Mouse (Mus musculus) ES-E14 (cell line): ENCODE data around the gene Robo2. TPM values are rescaled to one million over a fixed set of nuclear protein-coding genes. Genes with fewer than 3 reads are reported as not detected.

Experiments used
- DNase-seq: peaks from one replicate; pipeline ENCODE4 v3.0.0-alpha.2; 2013; ENCODE audit warnings: low read depth, low spot score
- H3K27ac ChIP-seq: 2 replicates; pipeline ENCODE4 v1.5.1; 2012; ENCODE audit warnings: low read depth, mild to moderate bottlenecking, low read length, moderate library complexity, mixed read lengths; ENCODE audit not compliant: poor library complexity, insufficient read depth, severe bottlenecking
- H3K36me3 ChIP-seq: 2 replicates; pipeline ENCODE4 v1.6.1; 2012; ENCODE audit warnings: mild to moderate bottlenecking, low read length, moderate library complexity, mixed read lengths; ENCODE audit not compliant: control insufficient read depth, poor library complexity, insufficient read depth, severe bottlenecking
- H3K4me1 ChIP-seq, 2 experiments: fragments of 150-350 bp in 1 of 2; sonication (generic) in 1 of 2; 2 replicates each; pipeline ENCODE4 v1.6.1; 2012; ENCODE audit warnings: low read length in 2 of 2, mild to moderate bottlenecking in 1 of 2, mixed read lengths in 1 of 2; ENCODE audit not compliant: control insufficient read depth in 2 of 2, insufficient read depth in 2 of 2, poor library complexity in 1 of 2
- H3K4me3 ChIP-seq, 2 experiments: fragments of 150-350 bp in 1 of 2; sonication (generic) in 1 of 2; 2 replicates each; pipeline ENCODE4 v1.5.1; 2012; ENCODE audit warnings: low read length in 2 of 2, low read depth in 1 of 2, mild to moderate bottlenecking in 1 of 2, mixed read lengths in 1 of 2; ENCODE audit not compliant: insufficient read depth in 1 of 2, poor library complexity in 1 of 2, severe bottlenecking in 1 of 2
- H3K9ac ChIP-seq: 2 replicates; pipeline ENCODE4 v1.6.1; 2012; ENCODE audit warnings: low read depth, mild to moderate bottlenecking, low read length, mixed read lengths; ENCODE audit not compliant: poor library complexity, insufficient read depth, severe bottlenecking
- H3K9me3 ChIP-seq: fragments of 150-350 bp; sonication (generic); 2 replicates; pipeline ENCODE4 v1.6.1; 2012; ENCODE audit warnings: low read depth, mild to moderate bottlenecking, low read length; ENCODE audit not compliant: control insufficient read depth, insufficient read depth
- CHD2 ChIP-seq: IDR thresholded peaks from 2 replicates; pipeline ENCODE4 v1.6.1; 2014; ENCODE audit warnings: mild to moderate bottlenecking, low read depth, low read length, inconsistent platforms
- HCFC1 ChIP-seq: IDR thresholded peaks from 2 replicates; pipeline ENCODE4 v1.6.1; 2012; ENCODE audit warnings: low read length, inconsistent platforms, borderline replicate concordance; ENCODE audit not compliant: insufficient read depth
- MAFK ChIP-seq: IDR thresholded peaks from 2 replicates; pipeline ENCODE4 v1.6.1; 2014; ENCODE audit warnings: mild to moderate bottlenecking, low read depth, low read length, inconsistent platforms; ENCODE audit not compliant: insufficient read depth
- ZC3H11A ChIP-seq: IDR thresholded peaks from 2 replicates; pipeline ENCODE4 v1.6.1; 2012; ENCODE audit warnings: low read depth, mild to moderate bottlenecking, inconsistent platforms, low read length, borderline replicate concordance
- ZNF384 ChIP-seq: IDR thresholded peaks from 2 replicates; pipeline ENCODE4 v1.6.1; 2012; ENCODE audit warnings: low read depth, low read length, inconsistent platforms
- in situ Hi-C, 2 experiments: fragments of 600-800 bp; cut with MboI; formaldehyde crosslinking; loops; one replicate each; pipeline ENCODE4 v1.15.1; 2025; ENCODE audit warnings: low sequenced_read_pairs in 2 of 2, inconsistent platforms in 1 of 2; ENCODE audit not compliant: unreplicated experiment in 2 of 2
- total RNA-seq: library from RNA; depleted of rRNA; stranded (reverse); fragments of 300-350 nt; gene quantifications from 2 replicates; pipeline ENCODE4 v1.2.3, GENCODE M21; 2012

Gene Robo2
- total RNA-seq, 1 experiment, result 5.5 TPM

DNA sequence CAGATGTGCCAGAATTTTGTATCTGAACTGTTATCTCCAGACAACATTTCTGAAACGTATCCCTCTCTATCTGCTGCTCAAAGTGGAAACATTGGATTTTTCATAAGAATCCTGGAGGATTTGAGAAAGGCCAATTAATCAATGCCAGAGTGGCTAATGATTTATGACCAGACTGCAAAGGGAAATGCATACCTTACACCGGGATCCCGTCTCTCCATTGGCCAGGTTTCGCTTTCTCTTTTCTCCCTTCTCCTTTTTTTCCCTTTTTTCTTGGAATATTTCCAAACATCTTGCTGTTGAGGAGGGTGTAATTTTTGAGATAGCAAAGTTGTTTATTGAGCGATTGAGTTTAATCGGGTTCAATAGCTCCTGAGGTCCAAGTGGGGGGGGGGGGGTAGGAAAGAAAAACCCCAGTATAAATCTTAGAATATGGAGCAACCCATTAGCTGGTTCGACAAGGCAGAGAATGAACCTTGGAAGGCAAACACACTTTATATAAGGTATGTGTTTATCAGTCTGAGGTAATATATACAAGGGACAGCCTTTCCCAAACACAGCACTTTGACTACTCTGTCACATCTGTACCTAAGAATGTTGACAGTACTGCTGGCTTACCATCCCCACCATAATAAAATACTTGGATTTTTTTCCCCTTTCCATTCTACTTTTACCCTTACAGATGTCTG, 542.0 kb downstream of the Robo2 start:
- Histone ChIP-seq H3K27ac (no peak overlapping the region), H3K4me1 (no peaks in the 10 kb centered on the region; a peak in 1 of 4 replicates), H3K9ac (no peak overlapping the region), H3K36me3 (no peaks in the 10 kb centered on the region), H3K4me3 (no peak overlapping the region), H3K9me3 (no peaks in the 10 kb centered on the region)
- in situ Hi-C loops, result no loop called here
- TF ChIP-seq ZNF384 (no peak), CHD2 (no peak), HCFC1 (no peak), ZC3H11A (no peak), MAFK (no peak)
- DNase-seq, result no peak

DNA sequence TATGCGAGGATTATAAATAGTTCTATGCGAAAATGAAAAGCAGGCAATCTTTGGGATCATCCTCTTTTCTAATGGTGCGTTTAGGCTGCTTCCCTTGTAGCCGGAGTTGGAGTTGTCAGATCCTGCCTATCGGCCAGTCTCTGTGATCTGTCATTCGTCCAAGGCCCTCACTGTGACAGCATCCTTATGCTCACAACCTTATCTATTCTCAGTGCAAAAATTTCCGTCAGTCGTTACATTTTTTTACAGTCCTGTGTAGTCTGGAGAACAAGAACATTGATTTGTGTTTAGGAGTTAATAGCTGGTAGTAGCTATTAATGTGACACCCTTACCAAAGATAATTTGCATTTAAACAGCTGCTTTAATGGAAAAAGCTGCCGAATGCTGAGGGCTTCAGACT, 547.0 kb downstream of the Robo2 start:
- H3K27ac ChIP-seq, result no peak overlapping the region
- no peaks in the 10 kb centered on the region for H3K9me3 ChIP-seq
- no peaks in the 10 kb centered on the region for H3K36me3 ChIP-seq
- in situ Hi-C loops, result no loop called here
- H3K4me3 ChIP-seq, result no peak overlapping the region
- peaks cover 0 to 2% of the 10 kb centered on the region in 2 experiments; a peak in 2 of 4 replicates for H3K4me1 ChIP-seq
- no peak for DNase-seq
- TF ChIP-seq MAFK, result no peak
- no peak for TF ChIP-seq ZNF384
- no peak for TF ChIP-seq CHD2
- no peak for TF ChIP-seq ZC3H11A
- no peak for TF ChIP-seq HCFC1
- H3K9ac ChIP-seq, result no peak overlapping the region

DNA sequence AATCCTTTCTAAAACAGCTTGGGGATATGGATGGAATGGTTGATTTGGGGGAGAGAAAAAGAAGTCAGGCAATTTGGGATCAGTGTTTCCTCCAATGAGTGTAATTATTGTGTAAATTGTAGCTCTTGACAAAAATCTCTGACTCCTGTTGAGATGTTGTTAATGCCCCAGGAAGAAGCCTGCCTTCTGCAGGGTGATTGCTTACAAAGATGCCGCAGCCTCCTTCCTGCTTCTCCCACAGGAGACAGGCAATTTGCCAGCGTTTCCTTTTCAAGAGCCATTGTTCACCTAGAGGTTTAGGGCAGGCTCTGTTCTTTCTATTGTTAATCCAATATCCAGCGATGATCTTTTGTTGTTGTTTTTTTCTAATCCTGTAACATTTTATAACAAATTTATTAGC, 547.9 kb downstream of the Robo2 start:
- peaks cover 0 to 2% of the 10 kb centered on the region in 2 experiments; a peak in 2 of 4 replicates for H3K4me1 ChIP-seq
- H3K36me3 ChIP-seq, result no peaks in the 10 kb centered on the region
- DNase-seq, result peak; percentile 29
- no peak for TF ChIP-seq MAFK
- TF ChIP-seq CHD2, result no peak
- TF ChIP-seq ZC3H11A, result no peak
- TF ChIP-seq ZNF384, result no peak
- no peak for TF ChIP-seq HCFC1
- in situ Hi-C loops, result no loop called here
- no peak overlapping the region for H3K4me3 ChIP-seq
- H3K27ac ChIP-seq, result no peak overlapping the region
- no peak overlapping the region for H3K9ac ChIP-seq
- H3K9me3 ChIP-seq, result no peaks in the 10 kb centered on the region

DNA sequence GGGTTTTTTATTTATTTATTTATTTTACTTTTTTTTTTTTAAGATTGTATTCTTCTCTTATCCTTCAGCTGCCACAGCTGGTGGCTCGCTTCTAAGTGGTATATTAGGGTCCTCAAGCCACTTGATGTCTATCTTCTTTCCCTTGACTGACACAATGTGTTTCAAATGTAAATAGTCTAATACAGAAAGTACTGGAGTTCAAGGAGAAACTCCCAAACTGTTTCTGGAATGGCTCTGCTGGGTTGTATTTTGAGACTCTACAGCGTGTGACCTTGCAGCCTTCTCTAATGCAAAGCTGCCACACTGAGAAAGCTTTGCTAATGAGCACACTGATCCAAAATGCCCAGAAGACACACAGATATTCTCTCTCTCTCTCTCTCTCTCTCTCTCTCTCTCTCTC, 552.9 kb downstream of the Robo2 start:
- Histone ChIP-seq H3K4me3 (no peak overlapping the region), H3K27ac (no peak overlapping the region), H3K4me1 (peaks cover 0 to 2% of the 10 kb centered on the region in 2 experiments; a peak in 1 of 4 replicates), H3K9me3 (no peaks in the 10 kb centered on the region), H3K9ac (no peak overlapping the region), H3K36me3 (no peaks in the 10 kb centered on the region)
- DNase-seq, result no peak
- TF ChIP-seq MAFK (no peak), ZC3H11A (no peak), CHD2 (no peak), HCFC1 (no peak), ZNF384 (no peak)
- in situ Hi-C loops, result no loop called here
